ENCODE assay signal across 8 mouse cellular contexts in genomic region chr8:124520249-124521080, GRCm38 (mm10). TPM values are rescaled to one million over a fixed set of nuclear protein-coding genes. Genes with fewer than 3 reads are reported as not detected.
DNase-seq lines count a peak whose midpoint lies in the region; ATAC-seq and TF ChIP-seq lines count a peak whose summit lies in the region.

Gene Cog2 (plus strand): TSS chr8:124520767.

- H3K9ac ChIP-seq in embryonic facial prominence, embryonic 13.5 days: peak within 1 kb of the TSS; percentile 93
- H3K9ac ChIP-seq in limb, embryonic 12.5 days (replicated peaks): peak within 1 kb of the TSS; percentile 83
- peak within 1 kb of the TSS; percentile 82 for H3K9ac ChIP-seq in midbrain, embryonic 15.5 days

- ATAC-seq in embryonic facial prominence, embryonic 13.5 days (ENCODE audit: insufficient number of reproducible peaks, insufficient read depth, low FRiP score, low TSS enrichment, low read depth): peak; percentile 99
- ATAC-seq in limb, embryonic 12.5 days (ENCODE audit: insufficient number of reproducible peaks, insufficient read depth, low FRiP score, low TSS enrichment, low read depth): peak; percentile 97
- peak; percentile 99 for ATAC-seq in midbrain, embryonic 15.5 days (replicated peaks)

- no peaks in the 10 kb centered on the region; the same call in 1 of the 2 replicates for H3K27me3 ChIP-seq in embryonic facial prominence, embryonic 13.5 days
- H3K27me3 ChIP-seq in kidney, adult 2 months (replicated peaks; ENCODE audit: control insufficient read depth, insufficient read depth, low read length): no peaks in the 10 kb centered on the region
- H3K27me3 ChIP-seq in limb, embryonic 12.5 days: peaks cover 11% of the 10 kb centered on the region
- 0 out of 2 replicates have a peak, but pooled peaks cover 4% of the 10 kb centered on the region for H3K27me3 ChIP-seq in midbrain, embryonic 15.5 days (replicated peaks)
- no peaks in the 10 kb centered on the region for H3K27me3 ChIP-seq in spleen, adult 2 months (ENCODE audit: control insufficient read depth, insufficient read depth, low read length)

- peaks cover 6% of the 10 kb centered on the region for H3K36me3 ChIP-seq in embryonic facial prominence, embryonic 13.5 days
- no peaks in the 10 kb centered on the region; the same call in 1 of the 2 replicates for H3K36me3 ChIP-seq in kidney, adult 2 months (ENCODE audit: control insufficient read depth, insufficient read depth, low read length)
- H3K36me3 ChIP-seq in limb, embryonic 12.5 days: peaks cover 11% of the 10 kb centered on the region
- no peaks in the 10 kb centered on the region for H3K36me3 ChIP-seq in midbrain, embryonic 15.5 days (replicated peaks)
- H3K36me3 ChIP-seq in spleen, adult 2 months (ENCODE audit: control insufficient read depth, insufficient read depth, low read length): peaks cover 2% of the 10 kb centered on the region; the same call in 1 of the 2 replicates

- H3K4me2 ChIP-seq in embryonic facial prominence, embryonic 13.5 days: peak within 1 kb of the TSS; percentile 86
- H3K4me2 ChIP-seq in limb, embryonic 12.5 days: peak within 1 kb of the TSS; percentile 91
- peak within 1 kb of the TSS; percentile 89 for H3K4me2 ChIP-seq in midbrain, embryonic 15.5 days

- 10% methylated on average over 50 of the region's 50 CpGs for whole genome bisulfite sequencing in embryonic facial prominence, embryonic 13.5 days
- WGBS in kidney, adult 2 months: 11% methylated on average over 50 of the region's 50 CpGs
- 10% methylated on average over 50 of the region's 50 CpGs for WGBS in limb, embryonic 12.5 days
- WGBS in midbrain, embryonic 15.5 days: 10% methylated on average over 50 of the region's 50 CpGs
- 11% methylated on average over 50 of the region's 50 CpGs for WGBS in spleen, adult 2 months

- peak; percentile 63 for TF ChIP-seq POLR2A in kidney, adult 2 months (IDR thresholded peaks at IDR 0.05; ENCODE audit: low read depth, low read length)
- peak; percentile 67 for TF ChIP-seq POLR2A in spleen, adult 2 months (IDR thresholded peaks at IDR 0.05; ENCODE audit: low read depth, low read length)

- peak; percentile 84 for TF ChIP-seq CTCF in kidney, adult 2 months (conservative IDR thresholded peaks at IDR 0.05; ENCODE audit: insufficient read depth, insufficient read length, low read depth, low read length)
- peak; percentile 67; the same call in 1 of the 2 replicates for TF ChIP-seq CTCF in spleen, adult 2 months (IDR thresholded peaks at IDR 0.05; ENCODE audit: extremely low read depth, insufficient read depth, insufficient read length, insufficient replicate concordance)

- H3K9me3 ChIP-seq in embryonic facial prominence, embryonic 13.5 days: no peaks in the 10 kb centered on the region
- H3K9me3 ChIP-seq in limb, embryonic 12.5 days: no peaks in the 10 kb centered on the region
- no peaks in the 10 kb centered on the region for H3K9me3 ChIP-seq in midbrain, embryonic 15.5 days

- H3K27ac ChIP-seq in embryonic facial prominence, embryonic 13.5 days: 0 out of 2 replicates have a peak within 1 kb of the TSS, but pooled peaks have one; percentile 16
- H3K27ac ChIP-seq in kidney, adult 2 months (ENCODE audit: insufficient read depth, low read depth, low read length): no peak within 1 kb of the TSS
- no peak within 1 kb of the TSS for H3K27ac ChIP-seq in limb, embryonic 12.5 days
- H3K27ac ChIP-seq in midbrain, embryonic 15.5 days: 0 out of 2 replicates have a peak within 1 kb of the TSS, but pooled peaks have one; percentile 3
- H3K27ac ChIP-seq in spleen, adult 2 months (ENCODE audit: insufficient read depth, low read length): no peak within 1 kb of the TSS

- peak; percentile 88 for DNase-seq in 3134 (ENCODE audit: extremely low read depth, insufficient read length, low spot score)
- DNase-seq in adrenal gland, postnatal 36 days: peak; percentile 93 to 94
- peak; percentile 92 to 93 for DNase-seq in heart, adult 18-20 months
- peak; percentile 94 for DNase-seq in kidney, adult 2 months
- peak; percentile 83 to 87 for DNase-seq in spleen, adult 2 months (ENCODE audit: low read depth in 1 of 2, low spot score in 2 of 2)

- peak within 1 kb of the TSS; percentile 87 for H3K4me3 ChIP-seq in embryonic facial prominence, embryonic 13.5 days
- peak within 1 kb of the TSS; percentile 75 for H3K4me3 ChIP-seq in kidney, adult 2 months (ENCODE audit: insufficient read depth, low read depth, low read length)
- peak within 1 kb of the TSS; percentile 91 for H3K4me3 ChIP-seq in limb, embryonic 12.5 days (replicated peaks)
- peak within 1 kb of the TSS; percentile 86 for H3K4me3 ChIP-seq in midbrain, embryonic 15.5 days
- peak within 1 kb of the TSS; percentile 91 for H3K4me3 ChIP-seq in spleen, adult 2 months (ENCODE audit: extremely low read depth, insufficient read depth, insufficient read length)

- H3K4me1 ChIP-seq in embryonic facial prominence, embryonic 13.5 days: peaks cover 15% of the 10 kb centered on the region
- peaks cover 10% of the 10 kb centered on the region; the same call in 1 of the 2 replicates for H3K4me1 ChIP-seq in kidney, adult 2 months (ENCODE audit: control insufficient read depth, insufficient read depth, low read length)
- H3K4me1 ChIP-seq in limb, embryonic 12.5 days (replicated peaks): peaks cover 10% of the 10 kb centered on the region
- H3K4me1 ChIP-seq in midbrain, embryonic 15.5 days: peaks cover 19% of the 10 kb centered on the region
- peaks cover 8% of the 10 kb centered on the region; the same call in 1 of the 2 replicates for H3K4me1 ChIP-seq in spleen, adult 2 months (ENCODE audit: control insufficient read depth, insufficient read depth, insufficient read length)

RNA-seq across cellular contexts. Expression of gene Cog2, which starts in this region (rescaled TPM):
- 10 to 100 TPM; 37.3 to 42.7 TPM for total RNA-seq in adrenal gland, postnatal 36 days (2021)
- 39.7 and 39.9 TPM in 2 replicates for polyA plus RNA-seq in embryonic facial prominence, embryonic 13.5 days (2015; fragmentation: Nextera tagmentation; extraction: Ambion mirVana)
- 10 to 100 TPM; 25.9 to 28.0 TPM for total RNA-seq in heart, adult 18-20 months (2021)
- 21.2 and 21.3 TPM in 2 replicates for polyA plus RNA-seq in kidney, adult 2 months (2012; rRNA removed)
- 42.8 and 46.2 TPM in 2 replicates for polyA plus RNA-seq in limb, embryonic 12.5 days (2016; fragmentation: Nextera tagmentation; extraction: Ambion mirVana)
- polyA plus RNA-seq in midbrain, embryonic 15.5 days (2015; fragmentation: Nextera tagmentation; extraction: Ambion mirVana): 35.4 and 38.1 TPM in 2 replicates
- polyA plus RNA-seq in spleen, adult 2 months (2012; rRNA removed): 15.1 and 16.0 TPM in 2 replicates

Comparison
In these comparisons a context has a peak if more than half of its experiments do, and no peak if none do; other contexts are left out.
1. H3K27ac ChIP-seq: peak in embryonic facial prominence, embryonic 13.5 days (single experiment) and midbrain, embryonic 15.5 days (single experiment); none in kidney, adult 2 months (single experiment), limb, embryonic 12.5 days (single experiment) and spleen, adult 2 months (single experiment).
2. Peak in every context shown above with its lines, with median percentiles within 50 percentile points of each other: DNase-seq, ATAC-seq, H3K4me2 ChIP-seq, H3K4me3 ChIP-seq and H3K9ac ChIP-seq.